Mouse (Mus musculus) heart, adult 2 months (tissue): ENCODE measurements around the gene Taf1d.
A peak's percentile ranks its signal among the peaks of the same experiment; 100 is the strongest.

Source experiments
- CTCF ChIP-seq: fragments of 200-600 bp; IDR thresholded peaks from 2 replicates; pipeline ENCODE4 v1.8.1; 2022; ENCODE audit warnings: antibody characterized with exemption, mild to moderate bottlenecking, moderate library complexity
- POLR2A ChIP-seq: fragments of 200-500 bp; IDR thresholded peaks from 2 replicates; pipeline ENCODE4 v1.6.1; 2011; ENCODE audit warnings: mild to moderate bottlenecking, low read depth, low read length, control low read depth; ENCODE audit not compliant: insufficient read depth

GRCm38 (mm10) chr9:15285443-15285842 is 20.6 kb upstream of the Taf1d start:
- TF ChIP-seq CTCF (peak; percentile 50), POLR2A (no peak)
